Mouse (Mus musculus) ZHBTc4 (cell line): Measurements from ENCODE around the gene Gprin1.

Source experiments
- DNase-seq: peaks from one replicate; pipeline ENCODE4 v3.0.0-alpha.2; 2011; ENCODE audit warnings: low read depth, low spot score

Gprin1 gene

GRCm38 (mm10) chr13:54726131-54726530, 23.5 kb downstream of the Gprin1 start:
- no peak for DNase-seq

- DNase-seq, result peak; percentile 52
These were observed 26.5 kb downstream of the Gprin1 start for GRCm38 (mm10) chr13:54723143-54723542.

- peak; percentile 81 for DNase-seq
These were observed 32.8 kb downstream of the Gprin1 start for GRCm38 (mm10) chr13:54716916-54717315.

GRCm38 (mm10) chr13:54714996-54715395, 34.7 kb downstream of the Gprin1 start:
- no peak for DNase-seq

GRCm38 (mm10) chr13:54714393-54714792, 35.3 kb downstream of the Gprin1 start:
- DNase-seq, result peak; percentile 49

- peak; percentile 48 for DNase-seq
These were observed 38.8 kb downstream of the Gprin1 start for GRCm38 (mm10) chr13:54710866-54711265.

GRCm38 (mm10) chr13:54704890-54705289, 44.8 kb downstream of the Gprin1 start:
- no peak for DNase-seq

GRCm38 (mm10) chr13:54702507-54702906, 47.2 kb downstream of the Gprin1 start:
- DNase-seq, result no peak

GRCm38 (mm10) chr13:54701243-54701642, 48.4 kb downstream of the Gprin1 start, which contains the start of gene Cdhr2:
Cdhr2 (plus strand) TSS chr13:54701461.
- DNase-seq, result no peak

GRCm38 (mm10) chr13:54695479-54696230, 54.0 kb downstream of the Gprin1 start:
- no peak for DNase-seq

- DNase-seq, result peak; percentile 97
These were observed 55.2 kb downstream of the Gprin1 start for GRCm38 (mm10) chr13:54694348-54695060.

- peak; percentile 100 for DNase-seq
These were observed 55.9 kb downstream of the Gprin1 start, which contains the start of gene Rnf44 for GRCm38 (mm10) chr13:54693558-54694347. Rnf44 (minus strand) TSS chr13:54693907.

- DNase-seq, result no peak
These were observed 56.7 kb downstream of the Gprin1 start for GRCm38 (mm10) chr13:54692711-54693557.

GRCm38 (mm10) chr13:54691737-54692136, 57.9 kb downstream of the Gprin1 start:
- no peak for DNase-seq

- DNase-seq, result no peak
These were observed 59.4 kb downstream of the Gprin1 start for GRCm38 (mm10) chr13:54690151-54690740.

GRCm38 (mm10) chr13:54687575-54688424, 61.9 kb downstream of the Gprin1 start:
- DNase-seq, result peak; percentile 98

GRCm38 (mm10) chr13:54687096-54687495, 62.6 kb downstream of the Gprin1 start:
- DNase-seq, result peak; percentile 93
